Mouse (Mus musculus): ENCODE measurements around the gene Mapkap1. TPM values are rescaled to one million over a fixed set of nuclear protein-coding genes. Genes with fewer than 3 reads are reported as not detected.
"Not testable (repeated sequence)": the region's sequence is repeated elsewhere in the genome, so short reads cannot be mapped to it uniquely, and the experiment has no call there.

The Mapkap1 gene
- polyA plus RNA-seq, 1 experiment from 2014 or later: 97.8 TPM

- H3K36me3 ChIP-seq (replicated peaks): no peaks in the 10 kb centered on the region
- 0 out of 2 replicates have a peak, but pooled peaks cover 2% of the 10 kb centered on the region for H3K4me1 ChIP-seq
These were observed 55.9 kb downstream of the Mapkap1 start for GRCm38 (mm10) chr2:34462490-34462889.

DNA sequence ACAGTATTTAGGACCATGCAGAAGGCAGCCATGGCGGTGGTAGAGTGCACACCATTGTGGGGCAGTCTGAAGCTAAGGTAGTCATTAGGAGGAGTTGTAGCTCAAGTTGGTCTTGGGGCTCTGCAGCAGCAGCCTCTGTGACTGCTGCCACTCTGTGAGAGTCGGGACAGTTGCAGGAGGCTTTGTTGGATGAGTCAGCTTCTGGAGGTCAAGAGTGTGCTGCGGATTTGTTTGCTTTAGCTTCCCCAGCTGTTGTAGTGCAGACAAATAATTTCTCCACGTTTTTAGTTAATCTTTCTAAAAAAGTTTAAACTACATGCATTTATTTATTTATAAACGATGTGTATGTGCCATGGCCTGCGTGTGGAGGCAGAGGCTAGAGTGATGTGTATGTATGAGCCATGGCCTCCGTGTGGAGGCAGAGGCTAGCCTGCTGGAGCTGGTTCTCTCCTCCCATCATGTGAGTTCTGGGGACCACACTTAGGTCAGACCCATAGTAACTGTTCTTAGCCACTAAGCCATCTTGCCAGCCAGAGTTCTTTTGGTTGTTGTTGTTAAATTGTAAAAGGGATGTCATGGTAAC lies 62.1 kb downstream of the Mapkap1 start:
- Histone ChIP-seq H3K27me3 (replicated peaks) (no peaks in the 10 kb centered on the region), H3K4me2 (no peak overlapping the region), H3K9me3 (no peaks in the 10 kb centered on the region), H3K9ac (no peak overlapping the region), H3K4me3 (no peak overlapping the region), H3K4me1 (peaks cover 5% of the 10 kb centered on the region; the same call in 1 of the 2 replicates), H3K36me3 (replicated peaks) (no peaks in the 10 kb centered on the region), H3K27ac (no peak overlapping the region)
- 73% methylated on average over 7 of the region's 7 CpGs for WGBS
- no peak for ATAC-seq (replicated peaks)

More at GRCm38 (mm10) chr2:34462490-34462889, 55.9 kb downstream of the Mapkap1 start:
- Histone ChIP-seq H3K9ac (no peak overlapping the region), H3K9me3 (no peaks in the 10 kb centered on the region), H3K27me3 (replicated peaks) (no peaks in the 10 kb centered on the region), H3K27ac (no peak overlapping the region), H3K4me3 (no peak overlapping the region), H3K4me2 (no peak overlapping the region)
- ATAC-seq (replicated peaks): no peak
- WGBS: 82% methylated on average over 3 of the region's 3 CpGs

DNA sequence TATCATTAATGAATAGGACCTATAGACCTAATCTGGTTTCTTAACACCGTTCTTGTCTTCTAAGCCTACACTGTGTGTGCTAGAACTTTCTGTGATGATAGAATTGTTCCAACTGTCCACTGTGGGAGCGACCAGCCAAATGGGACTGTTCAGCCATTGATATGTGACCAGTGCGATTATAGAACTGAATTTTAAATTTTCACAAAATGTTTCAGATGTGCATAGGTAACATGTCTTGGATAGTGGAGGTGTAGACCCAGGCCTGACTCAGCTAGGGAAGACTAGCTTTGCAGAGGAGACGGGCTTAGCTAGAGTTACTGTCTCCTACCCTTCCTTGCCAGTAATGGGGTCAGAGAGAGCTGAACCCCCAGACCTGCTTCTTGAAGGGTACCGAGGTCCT lies 62.8 kb downstream of the Mapkap1 start:
- Histone ChIP-seq H3K9ac (no peak overlapping the region), H3K27ac (no peak overlapping the region), H3K4me2 (no peak overlapping the region), H3K36me3 (replicated peaks) (no peaks in the 10 kb centered on the region), H3K27me3 (replicated peaks) (no peaks in the 10 kb centered on the region), H3K4me3 (no peak overlapping the region), H3K4me1 (peaks cover 7% of the 10 kb centered on the region; the same call in 1 of the 2 replicates), H3K9me3 (no peaks in the 10 kb centered on the region)
- 93% methylated on average over 5 of the region's 5 CpGs for WGBS
- no peak for ATAC-seq (replicated peaks)

GRCm38 (mm10) chr2:34473775-34474174 lies 67.2 kb downstream of the Mapkap1 start:
- Histone ChIP-seq H3K4me2 (no peak overlapping the region), H3K4me3 (no peak overlapping the region), H3K9me3 (no peaks in the 10 kb centered on the region), H3K4me1 (peaks cover 7% of the 10 kb centered on the region; the same call in 1 of the 2 replicates), H3K27ac (no peak overlapping the region; the same call in 1 of the 2 replicates), H3K36me3 (replicated peaks) (no peaks in the 10 kb centered on the region), H3K27me3 (replicated peaks) (no peaks in the 10 kb centered on the region), H3K9ac (no peak overlapping the region)
- WGBS: 68% methylated on average over 3 of the region's 3 CpGs
- no peak for ATAC-seq (replicated peaks)

DNA sequence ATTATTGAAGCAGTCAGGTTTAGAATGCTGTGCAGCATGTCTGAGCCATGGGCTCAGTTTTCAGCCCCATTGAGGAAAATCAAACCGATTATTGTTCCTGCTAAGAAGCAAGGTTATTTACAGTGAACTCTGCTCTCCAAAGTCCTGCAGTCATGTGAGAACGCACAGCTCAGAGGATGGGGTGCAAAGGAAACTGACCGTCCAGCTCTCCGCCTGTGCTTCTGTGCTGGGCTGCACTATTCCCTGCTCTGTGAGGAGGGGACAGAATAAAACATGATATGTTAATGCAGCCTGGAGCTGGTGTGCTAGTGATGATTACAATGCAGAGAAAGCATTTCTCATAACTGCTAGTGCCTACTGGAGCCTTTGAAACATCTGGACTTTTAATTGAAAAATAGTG lies 74.8 kb downstream of the Mapkap1 start:
- Histone ChIP-seq H3K4me1 (peaks cover 22% of the 10 kb centered on the region), H3K4me2 (no peak overlapping the region), H3K27me3 (replicated peaks) (no peaks in the 10 kb centered on the region), H3K9me3 (no peaks in the 10 kb centered on the region), H3K36me3 (replicated peaks) (no peaks in the 10 kb centered on the region), H3K4me3 (no peak overlapping the region), H3K27ac (peak overlapping the region; percentile 63), H3K9ac (no peak overlapping the region)
- peak; percentile 65; the same call in 1 of the 2 replicates for ATAC-seq (replicated peaks)
- WGBS: 27% methylated on average over 4 of the region's 4 CpGs

GRCm38 (mm10) chr2:34482102-34482501 lies 75.5 kb downstream of the Mapkap1 start:
- no peaks in the 10 kb centered on the region for H3K27me3 ChIP-seq (replicated peaks)
- no peak overlapping the region for H3K4me2 ChIP-seq
- WGBS: 65% methylated on average over 3 of the region's 3 CpGs
- peaks cover 22% of the 10 kb centered on the region for H3K4me1 ChIP-seq
- no peak overlapping the region for H3K4me3 ChIP-seq
- no peak overlapping the region for H3K9ac ChIP-seq
- no peak overlapping the region for H3K27ac ChIP-seq
- ATAC-seq (replicated peaks): no peak
- H3K36me3 ChIP-seq (replicated peaks): no peaks in the 10 kb centered on the region
- no peaks in the 10 kb centered on the region for H3K9me3 ChIP-seq

DNA sequence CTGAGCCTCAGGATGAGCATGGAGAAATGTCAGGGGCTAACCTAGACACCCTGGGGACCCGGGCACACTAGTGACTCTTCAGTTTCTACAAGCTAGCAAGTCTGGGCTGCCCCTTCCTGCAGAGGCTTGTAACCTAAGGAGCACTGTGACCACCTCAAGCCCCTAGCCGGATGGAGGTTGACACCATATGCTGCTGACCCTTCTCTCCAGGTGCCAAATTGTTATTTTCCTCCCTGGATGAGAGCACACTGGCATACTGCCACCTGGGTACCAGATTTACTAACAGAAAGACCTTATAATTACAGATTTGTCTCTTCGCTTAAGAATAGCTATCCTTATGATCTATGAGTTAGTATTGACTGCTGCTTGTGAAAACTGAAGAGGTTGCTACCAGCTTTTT lies 76.0 kb downstream of the Mapkap1 start:
- H3K9me3 ChIP-seq: no peaks in the 10 kb centered on the region
- no peak overlapping the region for H3K4me3 ChIP-seq
- WGBS: 68% methylated on average over 3 of the region's 3 CpGs
- no peak for ATAC-seq (replicated peaks)
- H3K4me2 ChIP-seq: no peak overlapping the region
- no peak overlapping the region; the same call in 1 of the 2 replicates for H3K27ac ChIP-seq
- H3K4me1 ChIP-seq: peaks cover 22% of the 10 kb centered on the region
- H3K9ac ChIP-seq: no peak overlapping the region
- H3K36me3 ChIP-seq (replicated peaks): no peaks in the 10 kb centered on the region
- no peaks in the 10 kb centered on the region for H3K27me3 ChIP-seq (replicated peaks)

- no peak overlapping the region for H3K4me3 ChIP-seq
- WGBS: 81% methylated on average over 7 of the region's 7 CpGs
- no peak for ATAC-seq (replicated peaks)
These were observed 80.7 kb downstream of the Mapkap1 start for GRCm38 (mm10) chr2:34487281-34487680.

GRCm38 (mm10) chr2:34503975-34504730 lies 97.6 kb downstream of the Mapkap1 start:
- WGBS: 36% methylated on average over 3 of the region's 3 CpGs
- no peaks in the 10 kb centered on the region for H3K36me3 ChIP-seq (replicated peaks)
- ATAC-seq (replicated peaks): no peak
- H3K4me1 ChIP-seq: no peaks in the 10 kb centered on the region
- H3K27me3 ChIP-seq (replicated peaks): no peaks in the 10 kb centered on the region
- no peak overlapping the region for H3K9ac ChIP-seq
- no peaks in the 10 kb centered on the region for H3K9me3 ChIP-seq
- no peak overlapping the region for H3K4me2 ChIP-seq
- H3K27ac ChIP-seq: no peak overlapping the region
- H3K4me3 ChIP-seq: no peak overlapping the region

More at GRCm38 (mm10) chr2:34487281-34487680, 80.7 kb downstream of the Mapkap1 start:
- no peaks in the 10 kb centered on the region for H3K27me3 ChIP-seq (replicated peaks)
- no peak overlapping the region for H3K27ac ChIP-seq
- H3K9ac ChIP-seq: no peak overlapping the region
- no peaks in the 10 kb centered on the region for H3K9me3 ChIP-seq
- H3K4me1 ChIP-seq: peaks cover 4% of the 10 kb centered on the region
- H3K36me3 ChIP-seq (replicated peaks): no peaks in the 10 kb centered on the region
- H3K4me2 ChIP-seq: no peak overlapping the region

- 94% methylated on average over 2 of the region's 2 CpGs for WGBS
- H3K27ac ChIP-seq; H3K4me3 ChIP-seq; H3K36me3 ChIP-seq (replicated peaks); H3K4me1 ChIP-seq; H3K27me3 ChIP-seq (replicated peaks); ATAC-seq (replicated peaks); H3K9me3 ChIP-seq; H3K4me2 ChIP-seq; H3K9ac ChIP-seq: not testable (repeated sequence)
These were observed 99.6 kb downstream of the Mapkap1 start for GRCm38 (mm10) chr2:34506162-34506561.

GRCm38 (mm10) chr2:34509856-34510255 lies 103.3 kb downstream of the Mapkap1 start:
- H3K27ac ChIP-seq: no peak overlapping the region
- H3K36me3 ChIP-seq (replicated peaks): no peaks in the 10 kb centered on the region
- no peaks in the 10 kb centered on the region for H3K4me1 ChIP-seq
- H3K9me3 ChIP-seq: no peaks in the 10 kb centered on the region
- ATAC-seq (replicated peaks): no peak
- no peak overlapping the region for H3K4me2 ChIP-seq
- H3K27me3 ChIP-seq (replicated peaks): no peaks in the 10 kb centered on the region
- WGBS: 88% methylated on average over 5 of the region's 5 CpGs
- no peak overlapping the region for H3K9ac ChIP-seq
- H3K4me3 ChIP-seq: no peak overlapping the region

GRCm38 (mm10) chr2:34515263-34515662 lies 108.7 kb downstream of the Mapkap1 start:
- Histone ChIP-seq H3K36me3 (replicated peaks) (no peaks in the 10 kb centered on the region), H3K9me3 (no peaks in the 10 kb centered on the region)
- 89% methylated on average over 5 of the region's 5 CpGs for WGBS

GRCm38 (mm10) chr2:34518083-34518482 lies 111.5 kb downstream of the Mapkap1 start:
- Histone ChIP-seq H3K27me3 (replicated peaks) (no peaks in the 10 kb centered on the region), H3K9ac (no peak overlapping the region), H3K9me3 (no peaks in the 10 kb centered on the region), H3K27ac (no peak overlapping the region), H3K4me2 (no peak overlapping the region), H3K36me3 (replicated peaks) (no peaks in the 10 kb centered on the region), H3K4me1 (no peaks in the 10 kb centered on the region), H3K4me3 (no peak overlapping the region)
- ATAC-seq (replicated peaks): no peak
- WGBS: 84% methylated on average over 2 of the region's 2 CpGs

More at GRCm38 (mm10) chr2:34515263-34515662, 108.7 kb downstream of the Mapkap1 start:
- H3K4me3 ChIP-seq: no peak overlapping the region
- H3K27ac ChIP-seq: no peak overlapping the region
- no peak overlapping the region for H3K9ac ChIP-seq
- H3K4me1 ChIP-seq: no peaks in the 10 kb centered on the region
- no peaks in the 10 kb centered on the region for H3K27me3 ChIP-seq (replicated peaks)
- H3K4me2 ChIP-seq: no peak overlapping the region
- ATAC-seq (replicated peaks): no peak

All from midbrain, embryonic 15.5 days (tissue).